ENCODE assay signal across 15 mouse cellular contexts in genomic region chr5:148906305-148906704, GRCm38 (mm10).
"Had no signal": no experiment of that assay in that cellular context is flagged by ENCODE, and none has a peak within 500 bp of the region (broad histone marks: within the 10 kb centered on the region; RNA-seq: fewer than 3 reads in every experiment).

No protein-coding gene starts in this region.

- H3K9me3 ChIP-seq: kidney, embryonic 15.5 days; limb, embryonic 10.5 days; midbrain, embryonic 15.5 days; neural tube, embryonic 13.5 days; stomach, embryonic 15.5 days had no signal

- H3K27ac ChIP-seq: kidney, embryonic 15.5 days; limb, embryonic 10.5 days; midbrain, embryonic 15.5 days; stomach, embryonic 15.5 days had no signal

- ATAC-seq: intestine, embryonic 16.5 days; midbrain, embryonic 15.5 days had no signal

- H3K4me3 ChIP-seq: kidney, embryonic 15.5 days; limb, embryonic 10.5 days; midbrain, embryonic 15.5 days; neural tube, embryonic 13.5 days; stomach, embryonic 15.5 days had no signal

- H3K27me3 ChIP-seq: kidney, embryonic 15.5 days; midbrain, embryonic 15.5 days; neural tube, embryonic 13.5 days; stomach, embryonic 15.5 days had no signal

- H3K4me2 ChIP-seq: kidney, embryonic 15.5 days; lung, embryonic 14.5 days; midbrain, embryonic 11.5 days; midbrain, embryonic 15.5 days; neural tube, embryonic 13.5 days; stomach, embryonic 15.5 days had no signal

- DNase-seq: kidney, adult 2 months; kidney, postnatal 14 days; lung, embryonic 14.5 days; lung, postnatal 10 days; retina, postnatal 1 day; right cerebral cortex, postnatal 4 days; spleen, adult 18-20 months; thymus, postnatal 4 days had no signal

- H3K9ac ChIP-seq: kidney, embryonic 15.5 days; lung, embryonic 14.5 days; midbrain, embryonic 15.5 days; neural tube, embryonic 13.5 days; stomach, embryonic 15.5 days had no signal
